Mouse (Mus musculus) effector memory CD4-positive, alpha-beta T cell, adult 7 months (primary cell): ENCODE measurements around the gene Pls3. TPM values are rescaled to one million over a fixed set of nuclear protein-coding genes. Genes with fewer than 3 reads are reported as not detected.

Source experiments
- polyA plus RNA-seq: library from polyadenylated mRNA; unstranded; fragments of 100-300 nt; shearing (Covaris generic); gene quantifications from one replicate; pipeline ENCODE4 v1.2.1, GENCODE M21; 2017

Gene Pls3
- polyA plus RNA-seq = 3.0 TPM

GRCm38 (mm10) chrX:75874332-75875291 lies at the start of gene Pls3:
Gene Pls3, minus strand, starts transcription at chrX:75875182.

